Mouse (Mus musculus): ENCODE data around the gene Zfp692.
"Not testable (repeated sequence)": the region's sequence is repeated elsewhere in the genome, so short reads cannot be mapped to it uniquely, and the experiment has no call there.

DNA sequence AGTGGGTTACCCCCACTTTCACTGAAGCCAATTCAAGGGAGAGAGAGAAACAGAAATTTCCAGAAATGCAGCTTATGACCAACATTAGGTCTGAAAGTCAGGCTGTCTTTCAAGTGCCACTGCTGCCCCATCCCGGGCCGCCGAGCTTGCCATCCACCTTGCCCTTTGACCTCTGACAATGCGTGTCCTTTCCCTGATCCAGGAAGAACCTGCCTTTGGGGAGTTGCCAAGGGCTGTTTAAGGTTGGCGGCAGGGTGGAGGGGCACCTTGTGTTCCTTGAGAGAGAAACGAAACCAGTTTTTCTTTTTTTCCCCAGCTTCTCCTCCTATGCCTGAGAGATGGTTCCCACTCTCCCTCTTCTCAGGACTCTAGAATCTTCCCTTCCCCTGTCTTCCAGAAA is 55.7 kb downstream of the Zfp692 start:
- not testable (repeated sequence) for TF ChIP-seq CTCF (conservative IDR thresholded peaks at IDR 0.05; ENCODE audit: insufficient read depth, insufficient read length, low read depth, low read length); POLR2A (IDR thresholded peaks at IDR 0.05; ENCODE audit: low read depth, low read length)
